Mouse (Mus musculus): ENCODE results near the gene 9230102O04Rik.

The 9230102O04Rik gene

GRCm38 (mm10) chr2:9871141-9871716, 18.1 kb downstream of the 9230102O04Rik start:
- DNase-seq, result no peak

- DNase-seq, result no peak
These were observed 22.1 kb downstream of the 9230102O04Rik start for GRCm38 (mm10) chr2:9867092-9867825.

GRCm38 (mm10) chr2:9860698-9861097, 28.6 kb downstream of the 9230102O04Rik start:
- no peak for DNase-seq

GRCm38 (mm10) chr2:9855861-9856260, 33.5 kb downstream of the 9230102O04Rik start:
- DNase-seq, result no peak

GRCm38 (mm10) chr2:9852851-9853576, 36.3 kb downstream of the 9230102O04Rik start:
- DNase-seq, result no peak

- no peak for DNase-seq
These were observed 54.1 kb downstream of the 9230102O04Rik start for GRCm38 (mm10) chr2:9835195-9835594.

GRCm38 (mm10) chr2:9833712-9834111, 55.6 kb downstream of the 9230102O04Rik start:
- DNase-seq, result no peak
